Mouse (Mus musculus): ENCODE data around the gene Sult5a1.

DNA sequence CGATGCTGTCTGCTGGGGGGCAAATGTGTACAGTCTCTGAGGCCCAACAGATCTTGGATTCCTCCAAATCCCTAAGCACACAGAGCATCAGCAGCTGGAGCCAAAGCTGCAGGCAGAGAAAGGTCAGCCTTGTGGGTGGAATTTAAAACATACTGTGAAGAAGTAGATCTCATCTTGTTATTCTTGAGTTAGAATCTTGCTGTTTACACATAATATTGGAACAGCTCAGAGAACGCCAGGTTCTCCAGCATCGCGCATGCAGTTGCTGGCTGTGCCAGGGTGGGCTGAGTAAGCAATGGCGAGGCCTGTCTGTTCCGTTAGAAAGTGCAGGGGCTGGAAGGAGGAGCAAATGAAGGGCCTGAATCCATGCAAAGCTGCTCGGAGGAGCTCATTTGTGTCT is 11.7 kb downstream of the Sult5a1 start:
- TF ChIP-seq CTCF (IDR thresholded peaks at IDR 0.05; ENCODE audit: low read depth, low read length) (no peak), POLR2A (IDR thresholded peaks at IDR 0.05; ENCODE audit: extremely low read depth, insufficient read depth, low read length) (no peak)

Measured in liver, adult 2 months (tissue).